Mouse (Mus musculus) stomach, embryonic 14.5 days (tissue): ENCODE measurements around the gene Oxnad1. TPM values are rescaled to one million over a fixed set of nuclear protein-coding genes. Genes with fewer than 3 reads are reported as not detected.
A peak's percentile ranks its signal among the peaks of the same experiment; 100 is the strongest.

Source experiments
- ATAC-seq: fragments of 200-750 bp; cut with Nextera tagmentation; 2 replicates; pipeline ENCODE4 v1.8.0; 2017; ENCODE audit warnings: low read depth, moderate TSS enrichment; ENCODE audit not compliant: insufficient number of reproducible peaks, insufficient read depth, low FRiP score
- H3K27ac ChIP-seq: fragments of 300-500 bp; sonication (generic); 2 replicates; pipeline ENCODE4 v1.5.1; 2014; ENCODE audit warnings: mild to moderate bottlenecking, low read length, moderate library complexity, mixed read lengths
- H3K27me3 ChIP-seq: fragments of 300-500 bp; sonication (generic); 2 replicates; pipeline ENCODE4 v1.6.1; 2014; ENCODE audit warnings: low read length, control low read depth, mixed read lengths; ENCODE audit not compliant: control insufficient read depth, insufficient read depth
- H3K36me3 ChIP-seq: fragments of 300-500 bp; sonication (generic); 2 replicates; pipeline ENCODE4 v1.6.1; 2014; ENCODE audit warnings: mild to moderate bottlenecking, control low read depth, low read length, moderate library complexity, mixed read lengths; ENCODE audit not compliant: control insufficient read depth, insufficient read depth
- H3K4me1 ChIP-seq: fragments of 300-500 bp; sonication (generic); 2 replicates; pipeline ENCODE4 v1.6.1; 2014; ENCODE audit warnings: low read length, control low read depth, mixed read lengths; ENCODE audit not compliant: control insufficient read depth, insufficient read depth
- H3K4me2 ChIP-seq: fragments of 300-500 bp; sonication (generic); replicated peaks from 2 replicates; pipeline ENCODE4 v1.6.1; 2014; ENCODE audit warnings: low read depth, low read length, control low read depth
- H3K4me3 ChIP-seq: fragments of 300-500 bp; sonication (generic); 2 replicates; pipeline ENCODE4 v1.5.1; 2014; ENCODE audit warnings: low read depth, low read length, control low read depth
- H3K9ac ChIP-seq: fragments of 300-500 bp; sonication (generic); replicated peaks from 2 replicates; pipeline ENCODE4 v1.6.1; 2014; ENCODE audit warnings: low read depth, mild to moderate bottlenecking, control low read depth, low read length, moderate library complexity, mixed read lengths
- H3K9me3 ChIP-seq: fragments of 300-500 bp; sonication (generic); 2 replicates; pipeline ENCODE4 v1.6.1; 2016; ENCODE audit warnings: low read depth, low read length, control low read depth; ENCODE audit not compliant: control insufficient read depth
- WGBS: fragments of 180-500 bp; shearing (Covaris S2); extraction: QIAGEN DNeasy Blood & Tissue Kit; methylation state at CpG from one replicate; pipeline ENCODE4 v1.1.7; 2014; 5-methylcytosine and 5-hydroxymethylcytosine counted together
- polyA plus RNA-seq: library from polyadenylated mRNA; unstranded; fragments of >200 nt; fragmentation: Nextera tagmentation; extraction: Ambion mirVana; gene quantifications from 2 replicates; pipeline ENCODE4 v1.2.1, GENCODE M21; 2014

Gene Oxnad1
- polyA plus RNA-seq, 1 experiment from 2014 or later, result 19.3 TPM

DNA sequence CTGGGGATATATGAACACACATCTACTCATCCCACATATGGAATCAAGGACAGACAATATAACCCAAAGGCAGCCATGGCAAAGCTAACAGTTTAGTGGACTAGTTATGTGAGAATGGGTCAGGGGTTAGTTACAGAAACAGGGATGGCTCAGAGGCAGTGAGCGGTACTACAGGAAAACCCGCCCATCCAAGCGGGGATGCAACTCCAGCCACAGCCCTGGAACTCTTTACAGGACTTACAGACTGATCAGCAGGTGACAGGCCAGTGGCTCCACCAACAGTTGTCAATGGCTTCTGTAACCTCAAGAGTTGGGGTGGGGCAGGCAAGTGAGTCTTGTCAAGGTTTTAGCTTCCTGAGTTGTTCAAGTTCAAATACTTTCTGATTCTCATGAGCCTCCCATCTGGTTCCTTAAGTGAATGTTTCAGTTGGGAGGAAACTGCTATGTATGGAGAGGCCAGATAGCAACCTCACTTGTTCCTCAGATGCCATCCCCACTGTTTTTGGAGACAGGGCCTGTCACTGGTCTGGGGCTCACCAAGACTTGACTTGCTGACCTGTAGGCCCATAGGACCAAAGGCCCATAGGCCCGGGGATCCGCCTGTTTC is 55.3 kb downstream of the Oxnad1 start:
- no peaks in the 10 kb centered on the region for H3K9me3 ChIP-seq
- 75% methylated on average over 5 of the region's 5 CpGs for WGBS
- no peak overlapping the region for H3K4me3 ChIP-seq
- H3K9ac ChIP-seq, result no peak overlapping the region
- H3K27me3 ChIP-seq, result no peaks in the 10 kb centered on the region
- no peaks in the 10 kb centered on the region for H3K4me1 ChIP-seq
- no peak overlapping the region for H3K4me2 ChIP-seq
- no peaks in the 10 kb centered on the region for H3K36me3 ChIP-seq
- H3K27ac ChIP-seq, result no peak overlapping the region
- ATAC-seq, result no peak

DNA sequence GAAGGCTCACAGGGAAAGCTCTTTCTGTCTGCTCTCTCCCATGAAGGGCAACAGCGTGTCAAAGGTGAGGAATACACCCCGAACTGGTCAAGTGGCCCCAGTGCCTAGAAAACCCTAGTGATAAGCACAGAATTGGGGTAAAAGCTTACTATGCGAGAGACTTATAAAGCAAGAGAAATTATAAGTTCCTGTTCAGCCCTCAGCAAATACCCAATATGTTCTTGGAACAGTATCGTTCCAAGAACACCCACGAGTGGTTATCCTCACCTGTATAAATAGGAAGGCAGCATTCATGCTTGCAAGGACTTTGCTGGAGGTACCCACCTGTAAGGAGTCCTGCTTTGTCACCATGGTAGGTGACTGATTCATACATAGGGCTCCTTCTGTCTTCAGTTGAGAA is 56.5 kb downstream of the Oxnad1 start, which contains the start of gene Msmb:
Gene Msmb (plus strand): TSS at position 301 of the 400 bp plus-strand sequence.
- Histone ChIP-seq H3K9me3 (no peaks in the 10 kb centered on the region), H3K4me2 (no peak within 1 kb of the TSS), H3K4me1 (no peaks in the 10 kb centered on the region), H3K27me3 (no peaks in the 10 kb centered on the region), H3K27ac (no peak within 1 kb of the TSS), H3K36me3 (no peaks in the 10 kb centered on the region), H3K9ac (no peak within 1 kb of the TSS), H3K4me3 (no peak within 1 kb of the TSS)
- ATAC-seq, result no peak
- WGBS, result 84% methylated on average over 5 of the region's 5 CpGs

DNA sequence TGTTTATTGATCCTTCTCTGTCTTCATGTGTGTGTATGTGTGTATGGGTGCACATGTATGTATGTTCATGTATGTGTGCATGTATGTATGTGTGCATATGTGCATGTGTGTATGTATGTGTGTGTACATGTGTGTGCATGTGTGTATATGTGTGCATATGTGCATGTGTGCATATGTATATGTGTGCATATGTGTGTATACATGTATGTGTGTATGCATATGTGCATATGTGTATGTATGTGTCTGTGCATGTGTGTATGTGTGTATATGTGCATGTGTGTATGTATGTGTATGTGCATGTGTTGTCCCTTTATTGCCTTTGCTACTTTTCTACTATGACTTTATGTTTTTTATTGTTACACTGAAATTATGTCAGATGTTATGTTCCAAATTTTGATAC is 59.6 kb downstream of the Oxnad1 start:
- no peak overlapping the region for H3K4me3 ChIP-seq
- ATAC-seq, result no peak
- no peak overlapping the region for H3K4me2 ChIP-seq
- H3K9me3 ChIP-seq, result peaks cover 4% of the 10 kb centered on the region; the same call in 1 of the 2 replicates
- H3K36me3 ChIP-seq, result no peaks in the 10 kb centered on the region
- H3K27ac ChIP-seq, result no peak overlapping the region
- H3K9ac ChIP-seq, result no peak overlapping the region
- no peaks in the 10 kb centered on the region for H3K4me1 ChIP-seq
- H3K27me3 ChIP-seq, result no peaks in the 10 kb centered on the region

DNA sequence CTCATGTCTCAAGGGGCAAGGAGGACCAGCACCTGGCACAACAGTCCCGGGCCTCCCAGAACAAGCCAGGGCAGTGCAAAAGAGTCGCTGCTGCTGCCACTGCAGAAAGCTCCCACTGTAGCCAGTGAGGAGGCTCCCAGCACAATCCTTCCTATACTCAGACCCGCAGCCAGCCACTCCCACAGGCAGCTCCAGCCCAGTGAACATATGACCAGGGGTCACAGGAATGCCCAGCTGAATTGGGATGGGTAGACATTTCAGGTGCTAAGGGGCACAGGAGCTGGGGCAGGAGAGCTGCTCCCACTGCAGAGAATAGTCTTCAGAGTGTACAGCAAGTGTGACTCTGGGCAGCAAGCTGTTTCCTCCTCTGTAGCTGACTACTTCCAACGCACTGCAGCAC is 60.2 kb downstream of the Oxnad1 start:
- no peaks in the 10 kb centered on the region for H3K4me1 ChIP-seq
- no peak overlapping the region for H3K4me2 ChIP-seq
- no peak overlapping the region for H3K27ac ChIP-seq
- no peaks in the 10 kb centered on the region for H3K36me3 ChIP-seq
- ATAC-seq, result no peak
- no peaks in the 10 kb centered on the region for H3K27me3 ChIP-seq
- 67% methylated on average over 4 of the region's 4 CpGs for WGBS
- no peak overlapping the region for H3K9ac ChIP-seq
- H3K9me3 ChIP-seq, result peaks cover 4% of the 10 kb centered on the region; the same call in 1 of the 2 replicates
- no peak overlapping the region for H3K4me3 ChIP-seq

DNA sequence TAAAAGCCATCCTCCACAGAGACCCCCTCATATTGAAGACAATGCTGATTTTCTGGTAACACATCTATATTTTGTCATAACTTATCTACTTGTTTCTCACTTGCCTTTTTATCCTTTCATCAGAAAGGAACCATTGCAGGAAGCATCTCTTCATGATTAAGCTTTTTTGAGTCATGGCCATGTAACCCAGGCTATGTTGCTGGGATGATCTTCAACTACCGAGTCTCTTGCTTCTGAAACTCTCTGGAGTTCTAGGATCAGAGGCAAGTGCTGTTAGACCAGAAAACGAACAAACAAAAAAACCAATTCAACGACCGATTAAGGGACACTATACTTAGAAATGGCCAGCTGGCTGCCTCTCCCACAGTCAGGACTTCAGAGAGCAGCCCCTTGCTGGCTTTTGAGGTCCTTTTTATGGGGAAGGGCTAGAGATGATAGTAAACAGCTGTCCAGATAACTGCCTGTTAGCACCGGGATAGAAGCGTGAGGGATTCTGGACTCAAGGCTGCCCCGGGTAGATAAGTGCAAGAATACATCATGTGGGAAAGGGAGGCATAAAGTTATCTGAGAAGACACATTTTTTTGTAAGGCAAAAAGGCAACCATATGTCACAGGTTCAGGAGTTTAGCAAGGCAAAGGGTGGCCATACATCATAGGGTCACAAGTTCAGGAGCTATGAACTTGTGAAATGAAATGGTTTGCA is 60.8 kb downstream of the Oxnad1 start:
- Histone ChIP-seq H3K4me2 (no peak overlapping the region), H3K9ac (no peak overlapping the region), H3K4me1 (no peaks in the 10 kb centered on the region), H3K9me3 (peaks cover 4% of the 10 kb centered on the region; the same call in 1 of the 2 replicates), H3K4me3 (no peak overlapping the region), H3K27ac (no peak overlapping the region), H3K27me3 (no peaks in the 10 kb centered on the region), H3K36me3 (no peaks in the 10 kb centered on the region)
- WGBS, result 60% methylated on average over 7 of the region's 7 CpGs
- ATAC-seq, result peak; percentile 80; the same call in 1 of the 2 replicates

DNA sequence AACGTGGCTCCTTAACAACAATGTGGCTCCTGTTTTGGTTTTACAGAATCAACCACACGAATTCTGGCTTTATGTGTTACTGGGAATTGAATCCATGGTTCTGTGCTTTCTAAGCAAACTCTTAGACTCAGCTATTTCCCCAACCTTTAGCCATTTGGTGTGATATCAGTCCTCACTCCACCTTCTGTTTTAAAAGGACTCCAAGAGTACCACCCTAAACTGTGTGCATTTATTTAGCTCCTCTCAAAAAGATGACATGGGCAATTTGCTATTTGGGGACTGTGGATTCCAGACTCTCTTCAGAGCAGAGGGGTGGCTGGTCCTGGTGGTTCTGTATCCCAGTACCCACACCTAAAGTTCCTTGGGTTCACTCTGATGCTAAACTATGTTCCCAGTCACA is 61.4 kb downstream of the Oxnad1 start:
- Histone ChIP-seq H3K4me3 (no peak overlapping the region), H3K27me3 (no peaks in the 10 kb centered on the region), H3K4me2 (no peak overlapping the region), H3K4me1 (no peaks in the 10 kb centered on the region), H3K9me3 (peaks cover 4% of the 10 kb centered on the region; the same call in 1 of the 2 replicates), H3K36me3 (no peaks in the 10 kb centered on the region), H3K27ac (no peak overlapping the region), H3K9ac (no peak overlapping the region)
- WGBS, result 51% methylated on average over 2 of the region's 2 CpGs
- ATAC-seq, result no peak

DNA sequence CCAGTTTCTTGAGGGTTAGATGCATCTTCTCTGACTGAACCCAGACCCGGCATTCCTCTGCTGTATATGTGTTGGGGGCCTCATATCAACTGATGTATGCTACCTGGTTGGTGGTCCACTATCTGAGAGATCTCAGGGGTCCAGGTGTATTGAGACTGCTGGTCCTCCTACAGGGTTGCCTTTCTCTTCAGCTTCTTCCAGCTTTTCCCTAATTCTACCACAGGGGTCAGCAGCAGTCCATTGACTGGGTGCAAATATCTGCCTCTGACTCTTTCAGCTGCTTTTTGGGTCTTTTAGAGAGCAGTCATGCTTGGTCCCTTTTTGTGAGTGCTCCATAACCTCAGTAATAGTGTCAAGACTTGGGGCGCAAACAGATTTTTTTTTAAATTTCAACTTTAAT is 65.7 kb downstream of the Oxnad1 start:
- no peak for ATAC-seq
- 90% methylated on average over 2 of the region's 2 CpGs for WGBS

DNA sequence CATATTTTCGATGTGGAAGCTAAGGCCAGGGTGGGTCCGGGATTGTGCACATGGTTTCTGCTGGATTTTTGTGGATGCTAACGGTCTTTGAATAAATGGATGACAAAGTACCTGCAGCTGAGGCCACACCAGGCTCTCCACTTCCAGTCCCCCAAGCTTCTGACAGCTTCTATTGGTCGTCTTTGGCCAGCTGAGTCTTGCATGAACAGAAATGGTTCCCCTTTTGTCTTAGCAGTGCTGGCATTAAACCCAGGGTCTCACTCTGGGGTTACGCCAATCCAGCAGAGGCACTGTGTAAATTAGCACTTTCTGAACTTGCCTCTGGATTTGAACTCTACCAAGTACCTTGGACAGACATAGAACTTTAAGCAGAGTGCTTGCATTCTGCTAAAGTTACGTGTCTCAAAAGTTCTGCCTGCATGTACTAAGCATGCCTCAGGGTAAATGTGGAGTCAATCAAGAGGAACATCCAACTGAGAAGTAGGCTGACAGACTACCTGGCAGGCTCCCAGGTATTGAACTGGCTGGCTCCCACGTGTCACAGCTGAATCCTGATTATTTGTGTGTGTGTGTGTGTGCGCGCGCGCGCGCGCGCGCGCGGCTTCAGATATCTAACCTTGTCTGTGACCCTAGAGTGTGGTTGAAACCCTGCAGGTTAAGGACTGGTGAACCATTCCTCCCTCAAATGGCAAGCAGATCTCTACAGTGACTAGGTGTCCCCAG is 67.2 kb downstream of the Oxnad1 start:
- ATAC-seq, result no peak
- 86% methylated on average over 18 of the region's 18 CpGs for WGBS

More for the DNA sequence above, 65.7 kb downstream of the Oxnad1 start:
- no peak overlapping the region for H3K9ac ChIP-seq
- no peaks in the 10 kb centered on the region for H3K4me1 ChIP-seq
- H3K27me3 ChIP-seq, result no peaks in the 10 kb centered on the region
- H3K4me3 ChIP-seq, result no peak overlapping the region
- H3K27ac ChIP-seq, result no peak overlapping the region
- H3K36me3 ChIP-seq, result no peaks in the 10 kb centered on the region
- peaks cover 4% of the 10 kb centered on the region; the same call in 1 of the 2 replicates for H3K9me3 ChIP-seq
- no peak overlapping the region for H3K4me2 ChIP-seq

More for the DNA sequence above, 67.2 kb downstream of the Oxnad1 start:
- H3K4me2 ChIP-seq, result no peak overlapping the region
- peaks cover 4% of the 10 kb centered on the region; the same call in 1 of the 2 replicates for H3K9me3 ChIP-seq
- H3K36me3 ChIP-seq, result no peaks in the 10 kb centered on the region
- H3K27me3 ChIP-seq, result no peaks in the 10 kb centered on the region
- H3K4me3 ChIP-seq, result no peak overlapping the region
- no peaks in the 10 kb centered on the region for H3K4me1 ChIP-seq
- H3K27ac ChIP-seq, result no peak overlapping the region
- H3K9ac ChIP-seq, result no peak overlapping the region
